Mouse (Mus musculus): ENCODE data around the gene Amot. TPM values are rescaled to one million over a fixed set of nuclear protein-coding genes. Genes with fewer than 3 reads are reported as not detected.

Gene Amot
- total and polyA plus RNA-seq, 3 experiments = 0.20 to 1.8 (median 0.93) TPM

- H3K4me3 ChIP-seq (ENCODE audit: low read depth, low read length) = no peak overlapping the region
Observed at GRCm38 (mm10) chrX:145498691-145499090, 6.3 kb downstream of the Amot start.

GRCm38 (mm10) chrX:145497486-145497885 is 7.5 kb downstream of the Amot start:
- no peak overlapping the region for H3K4me3 ChIP-seq (ENCODE audit: low read depth, low read length)
- ATAC-seq (ENCODE audit: extremely low read depth, insufficient number of reproducible peaks, low FRiP score, poor library complexity, severe bottlenecking) (no peak), DNase-seq (ENCODE audit: low spot score) (no peak)
- no peaks in the 10 kb centered on the region for H3K4me1 ChIP-seq (ENCODE audit: insufficient read depth, low read depth, low read length)
- TF ChIP-seq GATA2 (IDR thresholded peaks at IDR 0.05; ENCODE audit: borderline replicate concordance, low read depth, low read length) (no peak), CTCF (IDR thresholded peaks at IDR 0.05; ENCODE audit: low read depth, low read length) (no peak), POLR2AphosphoS5 (IDR thresholded peaks at IDR 0.05; ENCODE audit: insufficient replicate concordance, low read depth, low read length) (no peak), GATA1 (IDR thresholded peaks at IDR 0.05; ENCODE audit: borderline replicate concordance, low read length) (no peak), TAL1 (conservative IDR thresholded peaks at IDR 0.05; ENCODE audit: low read depth, low read length) (no peak)
- no peaks in the 10 kb centered on the region for H3K9me3 ChIP-seq (replicated peaks)
- H3K27me3 ChIP-seq (ENCODE audit: insufficient read depth, low read length) = no peaks in the 10 kb centered on the region
- H3K36me3 ChIP-seq (replicated peaks) = no peaks in the 10 kb centered on the region

More at GRCm38 (mm10) chrX:145498691-145499090, 6.3 kb downstream of the Amot start:
- H3K9me3 ChIP-seq (replicated peaks) = no peaks in the 10 kb centered on the region
- no peaks in the 10 kb centered on the region for H3K36me3 ChIP-seq (replicated peaks)
- ATAC-seq (ENCODE audit: extremely low read depth, insufficient number of reproducible peaks, low FRiP score, poor library complexity, severe bottlenecking) (no peak), DNase-seq (ENCODE audit: low spot score) (no peak)
- TF ChIP-seq POLR2AphosphoS5 (IDR thresholded peaks at IDR 0.05; ENCODE audit: insufficient replicate concordance, low read depth, low read length) (no peak), GATA2 (IDR thresholded peaks at IDR 0.05; ENCODE audit: borderline replicate concordance, low read depth, low read length) (no peak), TAL1 (conservative IDR thresholded peaks at IDR 0.05; ENCODE audit: low read depth, low read length) (no peak), GATA1 (IDR thresholded peaks at IDR 0.05; ENCODE audit: borderline replicate concordance, low read length) (no peak), CTCF (IDR thresholded peaks at IDR 0.05; ENCODE audit: low read depth, low read length) (no peak)
- H3K27me3 ChIP-seq (ENCODE audit: insufficient read depth, low read length) = no peaks in the 10 kb centered on the region
- no peaks in the 10 kb centered on the region for H3K4me1 ChIP-seq (ENCODE audit: insufficient read depth, low read depth, low read length)

- no peaks in the 10 kb centered on the region for H3K4me1 ChIP-seq (ENCODE audit: insufficient read depth, low read depth, low read length)
- H3K27me3 ChIP-seq (ENCODE audit: insufficient read depth, low read length) = no peaks in the 10 kb centered on the region
- no peaks in the 10 kb centered on the region for H3K9me3 ChIP-seq (replicated peaks)
- ATAC-seq (ENCODE audit: extremely low read depth, insufficient number of reproducible peaks, low FRiP score, poor library complexity, severe bottlenecking) (no peak), DNase-seq (ENCODE audit: low spot score) (no peak)
- H3K36me3 ChIP-seq (replicated peaks) = no peaks in the 10 kb centered on the region
- TF ChIP-seq POLR2AphosphoS5 (IDR thresholded peaks at IDR 0.05; ENCODE audit: insufficient replicate concordance, low read depth, low read length) = no peak
- no peak for TF ChIP-seq GATA1 (IDR thresholded peaks at IDR 0.05; ENCODE audit: borderline replicate concordance, low read length)
- no peak for TF ChIP-seq CTCF (IDR thresholded peaks at IDR 0.05; ENCODE audit: low read depth, low read length)
- no peak for TF ChIP-seq TAL1 (conservative IDR thresholded peaks at IDR 0.05; ENCODE audit: low read depth, low read length)
- TF ChIP-seq GATA2 (IDR thresholded peaks at IDR 0.05; ENCODE audit: borderline replicate concordance, low read depth, low read length) = no peak
- no peak overlapping the region for H3K4me3 ChIP-seq (ENCODE audit: low read depth, low read length)
Observed at GRCm38 (mm10) chrX:145495381-145495780, 9.6 kb downstream of the Amot start.

- no peak for ATAC-seq (ENCODE audit: extremely low read depth, insufficient number of reproducible peaks, low FRiP score, poor library complexity, severe bottlenecking)
- DNase-seq (ENCODE audit: low spot score) = no peak
- TF ChIP-seq GATA2 (IDR thresholded peaks at IDR 0.05; ENCODE audit: borderline replicate concordance, low read depth, low read length) = no peak
- no peak for TF ChIP-seq POLR2AphosphoS5 (IDR thresholded peaks at IDR 0.05; ENCODE audit: insufficient replicate concordance, low read depth, low read length)
- no peak for TF ChIP-seq TAL1 (conservative IDR thresholded peaks at IDR 0.05; ENCODE audit: low read depth, low read length)
- TF ChIP-seq CTCF (IDR thresholded peaks at IDR 0.05; ENCODE audit: low read depth, low read length) = no peak
- TF ChIP-seq GATA1 (IDR thresholded peaks at IDR 0.05; ENCODE audit: borderline replicate concordance, low read length) = no peak
- Histone ChIP-seq H3K9me3 (replicated peaks) (no peaks in the 10 kb centered on the region), H3K36me3 (replicated peaks) (no peaks in the 10 kb centered on the region), H3K4me3 (ENCODE audit: low read depth, low read length) (no peak overlapping the region), H3K4me1 (ENCODE audit: insufficient read depth, low read depth, low read length) (no peaks in the 10 kb centered on the region), H3K27me3 (ENCODE audit: insufficient read depth, low read length) (no peaks in the 10 kb centered on the region)
Observed at GRCm38 (mm10) chrX:145490821-145491220, 14.2 kb downstream of the Amot start.

GRCm38 (mm10) chrX:145490417-145490816 is 14.6 kb downstream of the Amot start:
- Histone ChIP-seq H3K4me1 (ENCODE audit: insufficient read depth, low read depth, low read length) (no peaks in the 10 kb centered on the region), H3K36me3 (replicated peaks) (no peaks in the 10 kb centered on the region), H3K9me3 (replicated peaks) (no peaks in the 10 kb centered on the region), H3K27me3 (ENCODE audit: insufficient read depth, low read length) (no peaks in the 10 kb centered on the region), H3K4me3 (ENCODE audit: low read depth, low read length) (no peak overlapping the region)
- no peak for ATAC-seq (ENCODE audit: extremely low read depth, insufficient number of reproducible peaks, low FRiP score, poor library complexity, severe bottlenecking)
- DNase-seq (ENCODE audit: low spot score) = no peak
- TF ChIP-seq CTCF (IDR thresholded peaks at IDR 0.05; ENCODE audit: low read depth, low read length) = no peak
- no peak for TF ChIP-seq POLR2AphosphoS5 (IDR thresholded peaks at IDR 0.05; ENCODE audit: insufficient replicate concordance, low read depth, low read length)
- no peak for TF ChIP-seq GATA1 (IDR thresholded peaks at IDR 0.05; ENCODE audit: borderline replicate concordance, low read length)
- no peak for TF ChIP-seq TAL1 (conservative IDR thresholded peaks at IDR 0.05; ENCODE audit: low read depth, low read length)
- no peak for TF ChIP-seq GATA2 (IDR thresholded peaks at IDR 0.05; ENCODE audit: borderline replicate concordance, low read depth, low read length)

GRCm38 (mm10) chrX:145489950-145490349 is 15.0 kb downstream of the Amot start:
- no peaks in the 10 kb centered on the region for H3K27me3 ChIP-seq (ENCODE audit: insufficient read depth, low read length)
- no peaks in the 10 kb centered on the region for H3K4me1 ChIP-seq (ENCODE audit: insufficient read depth, low read depth, low read length)
- H3K36me3 ChIP-seq (replicated peaks) = no peaks in the 10 kb centered on the region
- ATAC-seq (ENCODE audit: extremely low read depth, insufficient number of reproducible peaks, low FRiP score, poor library complexity, severe bottlenecking) (no peak), DNase-seq (ENCODE audit: low spot score) (no peak)
- TF ChIP-seq TAL1 (conservative IDR thresholded peaks at IDR 0.05; ENCODE audit: low read depth, low read length) (no peak), CTCF (IDR thresholded peaks at IDR 0.05; ENCODE audit: low read depth, low read length) (no peak), POLR2AphosphoS5 (IDR thresholded peaks at IDR 0.05; ENCODE audit: insufficient replicate concordance, low read depth, low read length) (no peak), GATA2 (IDR thresholded peaks at IDR 0.05; ENCODE audit: borderline replicate concordance, low read depth, low read length) (no peak), GATA1 (IDR thresholded peaks at IDR 0.05; ENCODE audit: borderline replicate concordance, low read length) (no peak)
- H3K9me3 ChIP-seq (replicated peaks) = no peaks in the 10 kb centered on the region
- no peak overlapping the region for H3K4me3 ChIP-seq (ENCODE audit: low read depth, low read length)
